Mouse (Mus musculus) midbrain, embryonic 11.5 days (tissue): Measurements from ENCODE around the gene Slc38a2. TPM values are rescaled to one million over a fixed set of nuclear protein-coding genes. Genes with fewer than 3 reads are reported as not detected.

Experiments
- ATAC-seq: fragments of 200-750 bp; cut with Nextera tagmentation; 2 replicates; pipeline ENCODE4 v1.8.0; 2017; ENCODE audit warnings: moderate TSS enrichment, moderate library complexity; ENCODE audit not compliant: low FRiP score
- DNase-seq: peaks from one replicate; pipeline ENCODE4 v3.0.0; 2015; ENCODE audit warnings: low spot score; ENCODE audit errors: missing footprints
- H3K27ac ChIP-seq: fragments of 300-500 bp; sonication (generic); 2 replicates; pipeline ENCODE4 v1.5.1; 2014; ENCODE audit warnings: low read depth, low read length
- H3K27me3 ChIP-seq: fragments of 300-500 bp; sonication (generic); 2 replicates; pipeline ENCODE4 v1.6.1; 2014; ENCODE audit warnings: mild to moderate bottlenecking, low read length, moderate library complexity, mixed read lengths; ENCODE audit not compliant: control insufficient read depth, insufficient read depth
- H3K36me3 ChIP-seq: fragments of 300-500 bp; sonication (generic); 2 replicates; pipeline ENCODE4 v1.6.1; 2014; ENCODE audit warnings: mild to moderate bottlenecking, low read length, moderate library complexity, mixed read lengths; ENCODE audit not compliant: control insufficient read depth, insufficient read depth
- H3K4me1 ChIP-seq: fragments of 300-500 bp; sonication (generic); 2 replicates; pipeline ENCODE4 v1.6.1; 2014; ENCODE audit warnings: low read length; ENCODE audit not compliant: control insufficient read depth, insufficient read depth
- H3K4me2 ChIP-seq: fragments of 300-500 bp; sonication (generic); 2 replicates; pipeline ENCODE4 v1.6.1; 2014; ENCODE audit warnings: mild to moderate bottlenecking, moderate library complexity
- H3K4me3 ChIP-seq: fragments of 300-500 bp; sonication (generic); 2 replicates; pipeline ENCODE4 v1.5.1; 2014; ENCODE audit warnings: low read depth, low read length
- H3K9ac ChIP-seq: fragments of 300-500 bp; sonication (generic); 2 replicates; pipeline ENCODE4 v1.6.1; 2014; ENCODE audit warnings: low read length
- H3K9me3 ChIP-seq: fragments of 300-500 bp; sonication (generic); 2 replicates; pipeline ENCODE4 v1.6.1; 2016; ENCODE audit warnings: low read length; ENCODE audit not compliant: control insufficient read depth
- WGBS: fragments of 180-500 bp; shearing (Covaris S2); extraction: QIAGEN DNeasy Blood & Tissue Kit; methylation state at CpG from one replicate; pipeline ENCODE4 v1.1.7; 2014; 5-methylcytosine and 5-hydroxymethylcytosine counted together
- polyA plus RNA-seq: library from polyadenylated mRNA; unstranded; fragments of >200 nt; fragmentation: Nextera tagmentation; extraction: Ambion mirVana; gene quantifications from 2 replicates; pipeline ENCODE4 v1.2.1, GENCODE M21; 2014

The Slc38a2 gene
- polyA plus RNA-seq, 1 experiment from 2014 or later: 211 TPM

DNA sequence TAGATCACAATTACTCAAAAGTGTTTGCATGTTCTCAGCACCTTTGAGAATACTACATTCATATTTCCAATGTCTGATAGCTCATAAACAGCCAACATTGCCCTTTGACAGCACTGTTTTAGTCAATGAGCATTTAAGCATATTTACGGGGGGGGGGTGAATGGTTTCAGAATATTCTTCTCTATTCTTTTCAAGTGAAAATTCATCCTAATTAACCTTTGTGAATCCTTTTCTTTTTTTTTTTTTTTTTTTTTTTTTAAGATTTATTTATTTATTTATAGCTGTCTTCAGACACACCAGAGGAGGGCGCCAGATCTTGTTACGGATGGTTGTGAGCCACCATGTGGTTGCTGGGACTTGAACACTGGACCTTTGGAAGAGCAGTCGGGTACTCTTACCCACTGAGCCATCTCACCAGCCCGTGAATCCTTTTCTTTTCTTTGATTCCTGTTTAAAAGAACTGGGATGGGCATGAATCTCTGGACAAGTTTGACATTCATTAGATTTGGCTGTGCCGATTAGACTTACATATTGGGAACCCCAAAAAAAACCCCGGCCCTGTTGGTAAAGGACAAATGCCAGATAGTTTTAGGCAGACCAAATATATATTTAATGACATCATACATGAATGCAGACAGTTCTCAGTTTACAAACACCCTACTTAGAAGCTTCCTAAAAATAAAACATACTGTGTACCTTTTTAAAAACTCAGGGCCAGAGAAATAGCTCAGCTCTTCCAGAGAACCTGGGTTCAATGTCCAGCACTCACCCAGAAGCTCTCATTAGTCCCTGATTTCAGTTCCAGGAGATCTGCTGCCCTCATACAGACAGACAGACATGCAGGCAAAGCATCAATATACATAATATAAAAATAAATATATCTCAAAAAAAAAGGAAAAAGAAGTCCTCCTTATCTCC, 14.5 kb upstream of the Slc38a2 start:
- H3K36me3 ChIP-seq: no peaks in the 10 kb centered on the region
- H3K4me2 ChIP-seq: no peak overlapping the region
- no peak overlapping the region for H3K9ac ChIP-seq
- no peak overlapping the region for H3K27ac ChIP-seq
- H3K4me1 ChIP-seq: 0 out of 2 replicates have a peak, but pooled peaks cover 4% of the 10 kb centered on the region
- ATAC-seq (no peak), DNase-seq (no peak)
- no peaks in the 10 kb centered on the region for H3K9me3 ChIP-seq
- no peaks in the 10 kb centered on the region for H3K27me3 ChIP-seq
- WGBS: 94% methylated on average over 5 of the region's 7 CpGs
- no peak overlapping the region for H3K4me3 ChIP-seq

DNA sequence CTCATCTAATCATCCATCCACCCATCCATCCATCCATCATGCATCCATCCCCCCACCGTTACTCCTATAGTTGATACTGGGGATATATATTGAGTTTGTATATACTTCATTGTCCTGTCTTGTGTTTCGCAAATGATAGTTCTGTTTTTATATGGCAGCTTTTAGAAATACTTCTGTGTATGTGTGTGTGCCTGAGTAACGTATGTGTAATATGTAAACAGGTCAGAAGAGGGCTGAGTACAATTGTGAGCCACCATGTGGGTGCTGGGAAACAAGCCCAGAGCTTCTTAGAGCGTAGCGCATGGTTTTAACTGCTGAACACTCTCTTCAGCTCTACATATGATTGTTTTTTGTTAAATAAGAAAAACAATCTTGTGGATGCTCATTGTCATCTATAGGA, 12.8 kb upstream of the Slc38a2 start:
- no peak overlapping the region for H3K9ac ChIP-seq
- peaks cover 7% of the 10 kb centered on the region; the same call in 1 of the 2 replicates for H3K4me1 ChIP-seq
- H3K36me3 ChIP-seq: no peaks in the 10 kb centered on the region
- no peak overlapping the region for H3K4me2 ChIP-seq
- no peak for DNase-seq
- no peak overlapping the region for H3K4me3 ChIP-seq
- H3K27me3 ChIP-seq: no peaks in the 10 kb centered on the region
- H3K27ac ChIP-seq: no peak overlapping the region
- no peaks in the 10 kb centered on the region for H3K9me3 ChIP-seq
- 94% methylated on average over 5 of the region's 5 CpGs for WGBS
- no peak for ATAC-seq

DNA sequence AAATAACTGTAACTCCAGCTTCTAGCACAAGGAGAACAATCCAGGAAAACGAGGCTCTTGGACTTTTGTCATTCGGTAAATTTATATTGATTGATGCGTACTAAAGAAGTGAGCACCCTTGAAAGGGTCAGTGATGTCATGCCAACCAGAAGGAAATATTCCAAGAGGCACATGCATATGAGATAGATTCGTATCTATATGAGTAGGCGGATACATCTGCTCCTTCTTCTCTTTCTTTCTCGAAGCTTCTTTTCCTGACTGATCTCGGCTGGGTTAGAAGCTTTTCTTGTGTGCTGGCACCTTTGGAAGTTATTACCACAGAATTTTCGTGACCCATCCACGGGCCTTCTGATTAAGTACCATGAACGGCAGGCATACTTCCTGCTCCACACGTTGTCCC, 12.1 kb upstream of the Slc38a2 start:
- WGBS: 92% methylated on average over 11 of the region's 11 CpGs
- no peak overlapping the region for H3K27ac ChIP-seq

DNA sequence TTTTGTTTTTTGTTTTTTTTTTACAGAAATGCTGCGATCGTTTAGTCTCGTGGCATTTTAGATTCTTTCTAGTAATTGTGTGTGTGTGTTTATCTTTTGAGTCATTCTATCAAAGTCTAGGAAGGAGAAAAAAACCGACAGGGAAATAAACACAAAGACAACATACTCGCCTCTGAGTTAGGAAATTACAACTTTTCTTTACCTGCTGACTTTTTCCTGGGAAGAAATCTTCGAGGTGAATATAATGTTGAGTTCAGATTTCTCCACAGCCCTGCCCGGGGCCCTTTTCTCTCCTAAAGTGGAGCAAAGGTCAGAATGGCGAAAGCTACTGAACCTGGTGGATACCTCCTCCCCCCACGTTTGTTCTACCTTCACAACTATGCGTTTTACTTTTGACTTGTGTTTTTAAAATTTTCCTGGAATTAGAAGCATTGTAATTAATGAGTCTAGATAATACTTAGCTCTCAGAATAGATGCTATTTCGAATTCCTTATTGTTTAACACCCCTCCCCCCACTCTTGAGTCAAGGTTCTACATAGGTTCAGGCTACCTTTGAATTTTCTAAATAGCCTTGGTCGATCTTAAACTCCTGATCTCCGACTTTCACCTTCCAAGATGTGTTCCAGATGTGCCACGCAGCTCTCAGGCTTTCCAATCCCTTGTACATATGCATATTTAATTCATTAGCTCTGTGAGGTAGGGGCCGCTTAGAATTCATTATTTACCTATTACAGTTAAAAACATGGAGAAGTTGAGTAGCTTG, 11.0 kb upstream of the Slc38a2 start:
- Histone ChIP-seq H3K4me1 (peaks cover 7% of the 10 kb centered on the region; the same call in 1 of the 2 replicates), H3K9ac (peak overlapping the region; percentile 80), H3K4me3 (peak overlapping the region; percentile 40), H3K4me2 (peak overlapping the region; percentile 62), H3K27me3 (no peaks in the 10 kb centered on the region), H3K27ac (no peak overlapping the region; the same call in 1 of the 2 replicates), H3K9me3 (no peaks in the 10 kb centered on the region), H3K36me3 (no peaks in the 10 kb centered on the region)
- peak; percentile 89 for DNase-seq
- no peak for ATAC-seq
- 46% methylated on average over 15 of the region's 15 CpGs for WGBS

More for the DNA sequence above, 12.1 kb upstream of the Slc38a2 start:
- Histone ChIP-seq H3K9ac (no peak overlapping the region), H3K9me3 (no peaks in the 10 kb centered on the region), H3K27me3 (no peaks in the 10 kb centered on the region), H3K4me1 (peaks cover 7% of the 10 kb centered on the region; the same call in 1 of the 2 replicates), H3K36me3 (no peaks in the 10 kb centered on the region), H3K4me3 (no peak overlapping the region), H3K4me2 (no peak overlapping the region)
- ATAC-seq (no peak), DNase-seq (no peak)

DNA sequence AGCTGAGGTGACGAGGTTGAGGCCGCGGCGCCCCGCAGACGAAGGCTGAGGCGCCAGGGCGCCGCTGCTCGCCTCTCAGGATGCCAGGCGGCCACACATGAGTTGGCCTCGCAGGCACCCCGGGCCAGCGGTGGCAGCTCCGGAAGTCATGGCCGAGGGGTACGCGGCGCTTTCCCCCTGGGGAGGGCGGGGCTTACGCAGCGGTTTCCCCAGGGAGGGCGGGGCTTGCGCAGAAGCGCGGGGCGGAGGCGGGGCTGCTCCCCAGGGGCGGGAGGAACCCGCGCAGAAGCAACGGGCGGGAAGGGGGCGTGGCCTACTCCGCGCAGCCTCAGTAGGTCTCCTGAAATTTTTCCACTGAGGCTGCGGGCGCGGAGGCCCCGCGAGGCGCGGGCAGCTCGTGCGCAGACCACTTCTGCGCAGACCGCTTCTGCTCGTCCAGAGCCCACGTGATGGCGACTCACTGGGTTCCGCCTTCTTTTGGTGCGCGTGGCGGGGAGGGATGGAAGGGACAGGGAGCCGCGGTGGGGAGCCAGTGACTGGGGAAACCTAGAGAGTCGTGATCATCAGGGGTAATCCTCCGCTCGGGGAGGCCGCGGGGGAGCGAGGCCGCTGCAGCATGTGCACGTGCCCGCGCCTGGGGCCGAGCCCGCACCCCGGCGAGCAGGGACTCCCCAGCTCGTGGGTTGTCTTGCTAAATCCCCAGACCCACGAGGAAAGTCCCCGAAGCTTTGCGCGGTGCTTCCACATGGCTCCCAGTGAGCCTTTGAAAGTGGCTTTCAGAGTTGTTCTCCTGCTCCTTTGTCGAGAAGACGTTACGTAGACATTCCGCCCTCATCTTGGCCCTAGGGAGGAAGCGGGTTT, 10.2 kb upstream of the Slc38a2 start:
- H3K36me3 ChIP-seq: no peaks in the 10 kb centered on the region
- peak overlapping the region; percentile 83 for H3K27ac ChIP-seq
- no peaks in the 10 kb centered on the region for H3K27me3 ChIP-seq
- DNase-seq (peak; percentile 100), ATAC-seq (peak; percentile 94)
- H3K4me2 ChIP-seq: peak overlapping the region; percentile 62
- WGBS: 2% methylated on average over 80 of the region's 80 CpGs
- H3K9me3 ChIP-seq: no peaks in the 10 kb centered on the region
- H3K4me3 ChIP-seq: peak overlapping the region; percentile 40
- peaks cover 7% of the 10 kb centered on the region; the same call in 1 of the 2 replicates for H3K4me1 ChIP-seq
- peak overlapping the region; percentile 80 for H3K9ac ChIP-seq

DNA sequence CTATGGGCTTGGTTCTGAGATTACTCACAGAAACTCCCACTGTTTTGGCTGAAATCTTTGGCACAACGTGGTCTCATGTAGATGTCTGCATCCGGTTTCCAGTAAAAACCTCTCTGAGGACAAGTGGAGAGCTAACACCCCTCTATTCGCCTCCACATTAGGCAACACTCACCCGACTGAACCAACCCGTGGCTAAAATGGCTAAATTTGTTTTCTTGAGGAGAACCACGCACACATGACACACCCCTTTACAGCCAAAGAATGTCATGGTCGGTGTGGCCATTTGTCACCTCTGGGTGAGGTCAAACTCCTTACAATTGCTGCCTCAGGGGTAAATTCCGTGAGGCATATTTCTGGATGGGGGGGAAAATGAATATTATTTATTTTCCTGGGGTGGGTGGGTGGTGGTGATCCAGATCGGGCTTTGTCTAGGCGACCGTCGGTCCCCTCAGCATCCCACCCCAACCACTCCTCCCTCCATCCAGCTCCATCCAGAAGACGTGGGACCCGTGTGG, 9.5 kb upstream of the Slc38a2 start:
- DNase-seq: no peak

DNA sequence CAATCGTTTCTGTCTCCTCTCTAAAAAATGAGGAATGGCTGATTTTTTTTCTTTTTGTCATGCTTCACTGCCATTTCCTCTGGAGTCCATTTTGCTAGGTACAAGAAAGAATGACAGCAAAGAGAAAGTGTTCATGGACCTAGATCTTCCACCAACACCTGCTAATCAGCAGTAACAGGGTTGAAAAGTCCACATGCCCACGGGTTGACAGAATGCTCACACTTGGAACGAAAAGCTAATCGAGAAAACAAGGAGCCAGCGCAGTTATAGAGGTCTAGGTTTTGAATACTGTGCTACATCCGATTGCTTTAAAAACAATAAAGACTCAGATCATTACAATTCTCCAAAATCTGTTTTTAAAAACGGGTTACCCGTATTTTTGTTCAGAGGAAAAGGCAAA, 8.9 kb upstream of the Slc38a2 start:
- Histone ChIP-seq H3K27ac (no peak overlapping the region), H3K9ac (no peak overlapping the region), H3K4me3 (no peak overlapping the region), H3K27me3 (no peaks in the 10 kb centered on the region), H3K36me3 (no peaks in the 10 kb centered on the region), H3K4me1 (peaks cover 7% of the 10 kb centered on the region; the same call in 1 of the 2 replicates), H3K9me3 (no peaks in the 10 kb centered on the region), H3K4me2 (no peak overlapping the region)
- ATAC-seq (no peak), DNase-seq (no peak)
- 93% methylated on average over 8 of the region's 8 CpGs for WGBS

More for the DNA sequence above, 9.5 kb upstream of the Slc38a2 start:
- no peaks in the 10 kb centered on the region for H3K36me3 ChIP-seq
- H3K9ac ChIP-seq: peak overlapping the region; percentile 69
- 36% methylated on average over 14 of the region's 14 CpGs for WGBS
- H3K27me3 ChIP-seq: no peaks in the 10 kb centered on the region
- no peaks in the 10 kb centered on the region for H3K9me3 ChIP-seq
- H3K27ac ChIP-seq: peak overlapping the region; percentile 47; the same call in 1 of the 2 replicates
- H3K4me3 ChIP-seq: peak overlapping the region; percentile 40
- H3K4me2 ChIP-seq: peak overlapping the region; percentile 62
- ATAC-seq: peak; percentile 20
- peaks cover 7% of the 10 kb centered on the region; the same call in 1 of the 2 replicates for H3K4me1 ChIP-seq

DNA sequence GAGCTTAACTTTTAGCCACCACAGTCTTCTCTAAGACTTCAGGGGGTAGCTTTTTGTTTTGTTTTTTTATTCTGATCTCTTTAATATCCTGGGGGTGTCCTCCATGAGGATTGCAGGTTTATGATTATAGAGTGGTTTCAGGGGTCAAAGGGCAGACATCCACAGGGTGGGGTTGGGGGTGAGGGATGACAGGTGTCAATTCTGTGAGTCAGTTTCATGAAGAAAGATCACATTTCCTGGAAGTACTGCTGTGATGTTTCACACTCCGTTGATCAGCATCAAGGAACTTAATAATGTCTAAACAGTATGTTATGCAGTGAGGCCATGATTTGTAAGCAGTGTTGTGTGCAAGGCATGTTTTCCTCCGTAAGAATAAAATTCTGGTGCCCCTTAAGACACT, 8.4 kb upstream of the Slc38a2 start:
- DNase-seq (no peak), ATAC-seq (no peak)
- WGBS: 90% methylated on average over 2 of the region's 2 CpGs
- no peaks in the 10 kb centered on the region for H3K27me3 ChIP-seq
- no peaks in the 10 kb centered on the region for H3K36me3 ChIP-seq
- no peak overlapping the region for H3K9ac ChIP-seq
- no peak overlapping the region for H3K4me3 ChIP-seq
- H3K9me3 ChIP-seq: no peaks in the 10 kb centered on the region
- H3K4me1 ChIP-seq: peaks cover 7% of the 10 kb centered on the region; the same call in 1 of the 2 replicates
- no peak overlapping the region for H3K27ac ChIP-seq
- H3K4me2 ChIP-seq: no peak overlapping the region
